Mouse (Mus musculus) spleen, postnatal 14 days (tissue): ENCODE data around the gene Lrrc71.

Experiments used
- DNase-seq, 2 experiments: peaks; one replicate each; pipeline ENCODE4 v3.0.0; 2021 to 2022; ENCODE audit warnings: low spot score in 2 of 2

Gene Lrrc71

GRCm38 (mm10) chr3:87763683-87764289 is 15.4 kb upstream of the Lrrc71 start:
- DNase-seq = peak in 1 of 2 experiments; percentile 23

GRCm38 (mm10) chr3:87763202-87763601 is 14.8 kb upstream of the Lrrc71 start:
- no peak for DNase-seq

GRCm38 (mm10) chr3:87761408-87762375 is 13.3 kb upstream of the Lrrc71 start:
- DNase-seq = no peak

GRCm38 (mm10) chr3:87758641-87759040 is 10.2 kb upstream of the Lrrc71 start:
- DNase-seq = no peak

- no peak for DNase-seq
These were observed 8.1 kb upstream of the Lrrc71 start for GRCm38 (mm10) chr3:87756488-87756887.

- peak; percentile 59 to 79 for DNase-seq
These were observed 7.5 kb upstream of the Lrrc71 start for GRCm38 (mm10) chr3:87755964-87756363.

GRCm38 (mm10) chr3:87753829-87754228 is 5.4 kb upstream of the Lrrc71 start:
- no peak for DNase-seq

- no peak for DNase-seq
These were observed 4.1 kb upstream of the Lrrc71 start for GRCm38 (mm10) chr3:87752567-87752966.

GRCm38 (mm10) chr3:87749977-87750376 is 1.6 kb upstream of the Lrrc71 start:
- no peak for DNase-seq

- DNase-seq = peak in 1 of 2 experiments; percentile 25
These were observed 611 bp upstream of the Lrrc71 start for GRCm38 (mm10) chr3:87749036-87749435.

GRCm38 (mm10) chr3:87745036-87745659 is 3.3 kb downstream of the Lrrc71 start:
- DNase-seq = no peak

GRCm38 (mm10) chr3:87743927-87744326 is 4.5 kb downstream of the Lrrc71 start:
- DNase-seq = no peak

GRCm38 (mm10) chr3:87742735-87743134 is 5.7 kb downstream of the Lrrc71 start:
- DNase-seq = peak in 1 of 2 experiments; percentile 21

GRCm38 (mm10) chr3:87742013-87742412 is 6.4 kb downstream of the Lrrc71 start:
- DNase-seq = no peak

- no peak for DNase-seq
These were observed 9.5 kb downstream of the Lrrc71 start for GRCm38 (mm10) chr3:87738906-87739305.

- DNase-seq = no peak
These were observed 13.1 kb downstream of the Lrrc71 start for GRCm38 (mm10) chr3:87735335-87735734.

- no peak for DNase-seq
These were observed 14.3 kb downstream of the Lrrc71 start for GRCm38 (mm10) chr3:87733984-87734761.

GRCm38 (mm10) chr3:87733098-87733497 is 15.3 kb downstream of the Lrrc71 start:
- DNase-seq = no peak

GRCm38 (mm10) chr3:87728696-87729095 is 19.7 kb downstream of the Lrrc71 start:
- no peak for DNase-seq

- DNase-seq = peak in 1 of 2 experiments; percentile 1
These were observed 22.2 kb downstream of the Lrrc71 start for GRCm38 (mm10) chr3:87726191-87726590.

- peak in 1 of 2 experiments; percentile 5 for DNase-seq
These were observed 22.8 kb downstream of the Lrrc71 start for GRCm38 (mm10) chr3:87725396-87726160.
